Mouse (Mus musculus) gastrocnemius, postnatal 10 days (tissue): ENCODE results near the gene Ctag2. TPM values are rescaled to one million over a fixed set of nuclear protein-coding genes. Genes with fewer than 3 reads are reported as not detected.

Experiments
- DNase-seq: peaks from one replicate; pipeline ENCODE4 v3.0.0; 2021; ENCODE audit warnings: mixed read lengths
- long read RNA-seq, 2 experiments: library from polyadenylated mRNA; stranded (forward); transcript quantifications; one replicate each; pipeline ENCODE4 v2.0.0; 2021
- total RNA-seq, 2 experiments: library from RNA; stranded (reverse); gene quantifications; 2 replicates each; pipeline ENCODE4 v1.2.3; 2021

Ctag2 gene
- total RNA-seq = not detected
- long read RNA-seq, experiment 1 = 0 reads
- long read RNA-seq, experiment 2 = 0 reads

GRCm38 (mm10) chrX:65047344-65047743, at the start of gene Ctag2:
Gene Ctag2, plus strand, starts transcription at chrX:65047644.
- DNase-seq = no peak
